Mouse (Mus musculus): ENCODE measurements at regions not wholly inside any gene's neighbourhood (a gene's known extent, or its start where the extent isn't known, plus 50 kb on each side); places are given as distances from the start of the nearest gene placed in this dataset.

DNA sequence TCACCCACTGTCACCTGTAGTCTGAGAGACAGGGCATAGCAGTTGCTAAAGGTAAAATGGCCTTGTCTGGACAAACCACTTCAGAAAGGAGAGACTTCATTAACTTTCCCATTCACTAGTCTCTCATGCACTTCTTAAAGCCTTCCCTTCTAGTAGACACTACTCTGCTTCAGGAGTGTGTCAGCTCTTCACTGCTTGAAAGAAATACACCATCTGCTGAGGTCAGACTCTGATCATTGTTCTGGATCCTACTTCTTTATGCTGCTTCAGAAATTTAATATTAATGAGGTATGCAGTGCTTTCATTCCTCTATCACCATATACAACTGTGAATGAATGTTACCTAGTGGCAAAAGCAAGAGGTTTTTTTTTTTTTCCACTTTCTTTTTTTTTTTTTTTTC is 277.2 kb upstream of the Hs3st5 start:
- in situ Hi-C loops (cut with MboI, MseI) = no loop called here

DNA sequence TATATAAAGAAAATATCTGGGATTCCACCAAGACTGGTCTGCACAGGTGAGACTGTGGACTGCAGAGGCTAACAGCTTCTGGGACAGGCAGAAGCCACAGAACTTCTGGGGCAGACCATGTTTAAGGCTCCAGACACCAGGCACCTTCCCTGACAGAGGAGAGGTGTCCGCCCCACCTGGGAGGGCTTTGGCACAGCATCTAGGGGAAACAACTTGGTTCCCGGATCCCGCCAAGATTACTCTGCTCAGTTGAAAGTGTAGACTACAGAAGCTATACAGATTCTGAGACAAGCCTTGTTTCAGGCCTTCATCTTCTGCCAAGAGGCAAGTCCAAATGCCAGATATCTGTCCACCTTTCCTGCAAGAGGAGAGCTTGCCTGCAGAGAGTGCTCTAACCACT is 267.1 kb upstream of the Hs3st5 start:
- in situ Hi-C loops (cut with MboI, MseI) = no loop called here

DNA sequence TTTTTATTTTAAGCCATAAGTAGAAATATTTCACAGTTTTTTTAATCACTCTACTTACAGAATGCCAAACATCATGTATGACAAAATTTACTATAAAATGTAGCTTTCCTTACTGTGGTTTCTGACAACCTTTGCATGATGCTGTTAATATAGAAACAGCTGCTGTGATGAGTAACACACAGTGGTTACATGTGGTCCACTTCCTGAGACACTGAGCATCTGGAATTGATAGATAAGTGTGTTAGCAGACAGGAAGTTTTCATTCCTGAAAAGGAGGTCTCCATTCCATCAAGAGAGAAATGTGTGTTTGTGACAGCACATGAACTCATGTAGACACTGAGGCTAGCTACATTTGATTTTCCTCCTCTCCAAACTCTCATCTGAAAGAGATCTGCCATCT is 258.2 kb upstream of the Hs3st5 start:
- in situ Hi-C loops (cut with MboI, MseI) = loop anchor here (5.0 kb wide), 1 partner anchor 91 kb away; no protein-coding TSS in a partner anchor

Data from T-helper 2 cell (primary cell).